Mouse (Mus musculus): ENCODE data around the gene Nhp2. TPM values are rescaled to one million over a fixed set of nuclear protein-coding genes. Genes with fewer than 3 reads are reported as not detected.
A peak's percentile ranks its signal among the peaks of the same experiment; 100 is the strongest.
"Not testable (repeated sequence)": the region's sequence is repeated elsewhere in the genome, so short reads cannot be mapped to it uniquely, and the experiment has no call there.

Nhp2 gene
- polyA plus RNA-seq, 1 experiment from 2014 or later: 211 TPM

GRCm38 (mm10) chr11:51652889-51653418 lies 33.4 kb downstream of the Nhp2 start:
- ATAC-seq (ENCODE audit: low FRiP score, low TSS enrichment): no peak
- Histone ChIP-seq H3K27ac (ENCODE audit: low read depth, low read length) (no peak overlapping the region), H3K4me2 (replicated peaks; ENCODE audit: low read depth, low read length) (no peak overlapping the region), H3K36me3 (ENCODE audit: control insufficient read depth, insufficient read depth, low read length) (no peaks in the 10 kb centered on the region), H3K27me3 (ENCODE audit: control insufficient read depth, insufficient read depth, low read length) (no peaks in the 10 kb centered on the region), H3K9me3 (ENCODE audit: control insufficient read depth, low read length) (no peaks in the 10 kb centered on the region), H3K9ac (ENCODE audit: low read depth, low read length) (no peak overlapping the region), H3K4me3 (ENCODE audit: low read length) (no peak overlapping the region), H3K4me1 (ENCODE audit: control insufficient read depth, insufficient read depth, low read length) (peaks cover 14% of the 10 kb centered on the region; the same call in 1 of the 2 replicates)
- 91% methylated on average over 4 of the region's 4 CpGs for WGBS

- no peak for ATAC-seq (ENCODE audit: low FRiP score, low TSS enrichment)
- H3K9me3 ChIP-seq (ENCODE audit: control insufficient read depth, low read length): no peaks in the 10 kb centered on the region
- H3K4me1 ChIP-seq (ENCODE audit: control insufficient read depth, insufficient read depth, low read length): peaks cover 13% of the 10 kb centered on the region; the same call in 1 of the 2 replicates
- no peak overlapping the region for H3K27ac ChIP-seq (ENCODE audit: low read depth, low read length)
- no peaks in the 10 kb centered on the region for H3K27me3 ChIP-seq (ENCODE audit: control insufficient read depth, insufficient read depth, low read length)
- H3K4me3 ChIP-seq (ENCODE audit: low read length): no peak overlapping the region
- no peak overlapping the region for H3K9ac ChIP-seq (ENCODE audit: low read depth, low read length)
- H3K4me2 ChIP-seq (replicated peaks; ENCODE audit: low read depth, low read length): no peak overlapping the region
- no peaks in the 10 kb centered on the region for H3K36me3 ChIP-seq (ENCODE audit: control insufficient read depth, insufficient read depth, low read length)
- WGBS: 77% methylated on average over 6 of the region's 6 CpGs
Observed at GRCm38 (mm10) chr11:51653736-51654135, 34.2 kb downstream of the Nhp2 start.

- Histone ChIP-seq H3K4me3 (ENCODE audit: low read length) (no peak overlapping the region), H3K36me3 (ENCODE audit: control insufficient read depth, insufficient read depth, low read length) (no peaks in the 10 kb centered on the region), H3K4me2 (replicated peaks; ENCODE audit: low read depth, low read length) (no peak overlapping the region), H3K9me3 (ENCODE audit: control insufficient read depth, low read length) (no peaks in the 10 kb centered on the region), H3K27me3 (ENCODE audit: control insufficient read depth, insufficient read depth, low read length) (no peaks in the 10 kb centered on the region), H3K4me1 (ENCODE audit: control insufficient read depth, insufficient read depth, low read length) (peaks cover 4% of the 10 kb centered on the region; the same call in 1 of the 2 replicates), H3K9ac (ENCODE audit: low read depth, low read length) (no peak overlapping the region), H3K27ac (ENCODE audit: low read depth, low read length) (no peak overlapping the region)
- WGBS: 95% methylated on average over 3 of the region's 3 CpGs
- no peak for ATAC-seq (ENCODE audit: low FRiP score, low TSS enrichment)
Observed at GRCm38 (mm10) chr11:51654891-51655290, 35.4 kb downstream of the Nhp2 start.

GRCm38 (mm10) chr11:51656798-51657521 lies 37.4 kb downstream of the Nhp2 start:
- no peaks in the 10 kb centered on the region for H3K9me3 ChIP-seq (ENCODE audit: control insufficient read depth, low read length)
- peaks cover 4% of the 10 kb centered on the region; the same call in 1 of the 2 replicates for H3K4me1 ChIP-seq (ENCODE audit: control insufficient read depth, insufficient read depth, low read length)
- no peaks in the 10 kb centered on the region for H3K27me3 ChIP-seq (ENCODE audit: control insufficient read depth, insufficient read depth, low read length)
- ATAC-seq (ENCODE audit: low FRiP score, low TSS enrichment): peak; percentile 41
- peak overlapping the region; percentile 13; the same call in 1 of the 2 replicates for H3K27ac ChIP-seq (ENCODE audit: low read depth, low read length)
- H3K36me3 ChIP-seq (ENCODE audit: control insufficient read depth, insufficient read depth, low read length): no peaks in the 10 kb centered on the region
- 44% methylated on average over 10 of the region's 10 CpGs for WGBS
- no peak overlapping the region for H3K4me2 ChIP-seq (replicated peaks; ENCODE audit: low read depth, low read length)
- H3K9ac ChIP-seq (ENCODE audit: low read depth, low read length): no peak overlapping the region
- H3K4me3 ChIP-seq (ENCODE audit: low read length): no peak overlapping the region

GRCm38 (mm10) chr11:51658291-51658690 lies 38.8 kb downstream of the Nhp2 start:
- Histone ChIP-seq H3K4me1 (ENCODE audit: control insufficient read depth, insufficient read depth, low read length) (peaks cover 4% of the 10 kb centered on the region; the same call in 1 of the 2 replicates), H3K9ac (ENCODE audit: low read depth, low read length) (no peak overlapping the region), H3K36me3 (ENCODE audit: control insufficient read depth, insufficient read depth, low read length) (no peaks in the 10 kb centered on the region), H3K4me3 (ENCODE audit: low read length) (no peak overlapping the region), H3K9me3 (ENCODE audit: control insufficient read depth, low read length) (no peaks in the 10 kb centered on the region), H3K27me3 (ENCODE audit: control insufficient read depth, insufficient read depth, low read length) (no peaks in the 10 kb centered on the region), H3K27ac (ENCODE audit: low read depth, low read length) (no peak overlapping the region), H3K4me2 (replicated peaks; ENCODE audit: low read depth, low read length) (no peak overlapping the region)
- no peak for ATAC-seq (ENCODE audit: low FRiP score, low TSS enrichment)
- 39% methylated on average over 7 of the region's 7 CpGs for WGBS

- Histone ChIP-seq H3K27ac (ENCODE audit: low read depth, low read length) (no peak overlapping the region), H3K4me1 (ENCODE audit: control insufficient read depth, insufficient read depth, low read length) (peaks cover 4% of the 10 kb centered on the region; the same call in 1 of the 2 replicates), H3K9me3 (ENCODE audit: control insufficient read depth, low read length) (no peaks in the 10 kb centered on the region), H3K4me3 (ENCODE audit: low read length) (no peak overlapping the region), H3K36me3 (ENCODE audit: control insufficient read depth, insufficient read depth, low read length) (no peaks in the 10 kb centered on the region), H3K4me2 (replicated peaks; ENCODE audit: low read depth, low read length) (no peak overlapping the region), H3K9ac (ENCODE audit: low read depth, low read length) (no peak overlapping the region), H3K27me3 (ENCODE audit: control insufficient read depth, insufficient read depth, low read length) (no peaks in the 10 kb centered on the region)
- 57% methylated on average over 6 of the region's 6 CpGs for WGBS
- ATAC-seq (ENCODE audit: low FRiP score, low TSS enrichment): no peak
Observed at GRCm38 (mm10) chr11:51658705-51659104, 39.2 kb downstream of the Nhp2 start.

- peaks cover 4% of the 10 kb centered on the region; the same call in 1 of the 2 replicates for H3K4me1 ChIP-seq (ENCODE audit: control insufficient read depth, insufficient read depth, low read length)
- 81% methylated on average over 16 of the region's 16 CpGs for WGBS
- H3K9me3 ChIP-seq (ENCODE audit: control insufficient read depth, low read length): no peaks in the 10 kb centered on the region
- no peak overlapping the region for H3K9ac ChIP-seq (ENCODE audit: low read depth, low read length)
- no peaks in the 10 kb centered on the region for H3K27me3 ChIP-seq (ENCODE audit: control insufficient read depth, insufficient read depth, low read length)
- H3K4me2 ChIP-seq (replicated peaks; ENCODE audit: low read depth, low read length): no peak overlapping the region
- H3K4me3 ChIP-seq (ENCODE audit: low read length): no peak overlapping the region
- no peak for ATAC-seq (ENCODE audit: low FRiP score, low TSS enrichment)
- H3K27ac ChIP-seq (ENCODE audit: low read depth, low read length): no peak overlapping the region
- H3K36me3 ChIP-seq (ENCODE audit: control insufficient read depth, insufficient read depth, low read length): no peaks in the 10 kb centered on the region
Observed at GRCm38 (mm10) chr11:51661867-51662365, 42.4 kb downstream of the Nhp2 start.

GRCm38 (mm10) chr11:51662632-51663031 lies 43.1 kb downstream of the Nhp2 start:
- H3K27me3 ChIP-seq (ENCODE audit: control insufficient read depth, insufficient read depth, low read length): no peaks in the 10 kb centered on the region
- no peak for ATAC-seq (ENCODE audit: low FRiP score, low TSS enrichment)
- WGBS: 82% methylated on average over 7 of the region's 7 CpGs
- no peaks in the 10 kb centered on the region for H3K9me3 ChIP-seq (ENCODE audit: control insufficient read depth, low read length)
- H3K9ac ChIP-seq (ENCODE audit: low read depth, low read length): no peak overlapping the region
- H3K4me1 ChIP-seq (ENCODE audit: control insufficient read depth, insufficient read depth, low read length): peaks cover 4% of the 10 kb centered on the region; the same call in 1 of the 2 replicates
- no peak overlapping the region for H3K27ac ChIP-seq (ENCODE audit: low read depth, low read length)
- H3K4me2 ChIP-seq (replicated peaks; ENCODE audit: low read depth, low read length): no peak overlapping the region
- H3K36me3 ChIP-seq (ENCODE audit: control insufficient read depth, insufficient read depth, low read length): no peaks in the 10 kb centered on the region
- no peak overlapping the region for H3K4me3 ChIP-seq (ENCODE audit: low read length)

GRCm38 (mm10) chr11:51664747-51665146 lies 45.2 kb downstream of the Nhp2 start:
- H3K4me1 ChIP-seq (ENCODE audit: control insufficient read depth, insufficient read depth, low read length); ATAC-seq (ENCODE audit: low FRiP score, low TSS enrichment); H3K27me3 ChIP-seq (ENCODE audit: control insufficient read depth, insufficient read depth, low read length); H3K9ac ChIP-seq (ENCODE audit: low read depth, low read length); H3K9me3 ChIP-seq (ENCODE audit: control insufficient read depth, low read length); H3K4me3 ChIP-seq (ENCODE audit: low read length); H3K36me3 ChIP-seq (ENCODE audit: control insufficient read depth, insufficient read depth, low read length); H3K4me2 ChIP-seq (replicated peaks; ENCODE audit: low read depth, low read length); H3K27ac ChIP-seq (ENCODE audit: low read depth, low read length): not testable (repeated sequence)
- 96% methylated on average over 7 of the region's 7 CpGs for WGBS

Data from kidney, embryonic 14.5 days (tissue).